Mouse (Mus musculus): ENCODE results near the gene Aspdh.

DNA sequence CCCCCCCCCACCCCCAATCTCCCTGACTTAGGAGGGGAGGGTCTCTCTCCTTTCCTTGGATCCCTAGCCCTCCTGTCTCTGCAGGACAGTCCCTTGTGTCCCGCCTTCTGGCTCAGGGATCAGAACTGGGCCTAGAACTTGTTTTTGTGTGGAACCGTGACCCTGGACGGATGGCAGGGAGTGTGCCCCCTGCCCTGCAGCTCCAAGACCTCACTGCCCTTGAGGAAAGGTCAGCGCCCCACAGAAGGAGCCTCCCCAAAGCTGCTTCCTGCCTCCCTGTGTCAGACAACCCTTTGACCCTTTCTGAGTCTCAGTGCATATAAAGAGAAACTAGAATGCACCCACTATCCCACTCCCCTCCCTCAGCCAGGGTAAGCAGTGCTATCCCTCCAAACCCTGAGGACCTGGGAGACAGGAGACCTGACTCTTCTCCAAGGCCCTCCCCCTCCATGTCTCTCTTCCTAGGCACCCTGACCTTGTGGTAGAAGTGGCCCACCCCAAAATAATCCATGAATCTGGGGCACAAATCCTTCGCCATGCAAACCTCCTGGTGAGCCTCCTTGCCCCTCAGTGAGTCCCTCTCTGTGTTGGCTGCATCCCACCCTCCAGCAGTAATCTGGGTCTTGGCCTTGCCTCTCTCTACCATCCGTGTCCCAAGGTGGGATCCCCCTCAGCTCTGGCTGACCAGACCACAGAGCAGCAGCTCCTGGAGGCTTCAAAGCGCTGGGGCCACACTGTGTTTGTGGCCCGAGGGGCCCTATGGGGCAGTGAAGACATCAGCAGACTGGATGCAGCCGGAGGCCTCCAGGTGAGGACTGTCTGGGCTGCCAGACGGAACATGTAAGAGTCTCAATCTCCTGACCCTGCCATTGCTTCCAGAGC, 1.1 kb downstream of the Aspdh start:
- no peak for TF ChIP-seq E2F4 (IDR thresholded peaks at IDR 0.05; ENCODE audit: insufficient read depth)
- TF ChIP-seq POLR2A (IDR thresholded peaks at IDR 0.05; ENCODE audit: insufficient read length, low read depth) = no peak
- TF ChIP-seq TCF12 (IDR thresholded peaks at IDR 0.05; ENCODE audit: insufficient read depth, poor library complexity, severe bottlenecking) = no peak

Data from myocyte (in vitro differentiated cells).